Mouse (Mus musculus) ovary, postnatal 14 days (tissue): Measurements from ENCODE around the gene Cdk4.

Experiments used
- DNase-seq: peaks from one replicate; pipeline ENCODE4 v3.0.0; 2022; ENCODE audit warnings: low spot score

Cdk4 gene

DNA sequence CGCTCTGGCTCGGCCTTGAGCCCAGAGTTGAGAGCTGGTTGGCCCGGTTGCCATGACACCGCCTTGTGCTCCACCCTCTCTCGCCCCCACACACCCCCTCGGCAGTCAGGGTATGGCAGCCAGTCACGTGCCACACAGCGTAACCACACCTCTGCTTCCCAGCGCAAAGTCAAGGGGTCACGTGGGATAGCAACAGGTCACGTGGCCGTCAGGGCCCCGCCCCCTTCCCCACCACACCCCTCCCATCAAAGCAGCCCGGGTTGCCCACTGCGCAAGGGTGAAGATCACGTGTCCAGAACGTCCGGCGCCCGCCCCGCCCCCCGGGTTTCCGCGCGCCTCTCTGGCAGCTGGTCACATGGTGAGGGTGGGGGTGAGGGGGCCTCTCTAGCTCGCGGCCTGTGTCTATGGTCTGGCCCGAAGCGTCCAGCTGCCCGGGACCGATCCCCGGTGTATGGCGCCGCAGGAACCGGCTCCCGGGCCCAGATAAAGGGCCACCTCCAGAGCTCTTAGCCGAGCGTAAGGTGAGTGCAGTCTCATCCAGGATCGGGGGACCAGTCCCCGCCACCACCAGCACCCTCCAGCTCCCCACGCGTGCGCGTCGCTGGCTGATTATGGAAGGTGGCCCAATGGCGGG, at the start of gene Cdk4:
Gene Cdk4, plus strand, starts transcription at position 296 of the 634 bp plus-strand sequence.
- peak; percentile 95 for DNase-seq

DNA sequence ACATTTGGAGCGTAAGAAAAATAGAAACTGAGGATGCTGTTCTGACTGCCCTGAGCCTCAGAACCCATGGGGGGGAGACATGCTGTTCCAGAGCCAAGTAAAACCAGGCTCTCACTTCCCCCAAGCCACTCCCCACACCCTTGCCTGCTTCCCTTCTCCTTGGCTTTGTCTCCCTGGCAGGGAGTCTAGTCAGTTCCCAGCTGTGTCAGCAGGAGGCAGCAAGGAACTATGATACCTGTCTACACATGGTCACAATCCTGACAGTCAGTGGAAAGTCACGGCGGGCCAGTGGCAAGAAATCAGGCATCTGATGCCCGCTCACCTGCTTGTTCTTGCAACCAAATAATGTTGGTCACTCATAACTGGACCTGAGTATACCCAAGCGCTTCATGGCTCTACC, 46.8 kb upstream of the Cdk4 start:
- no peak for DNase-seq

- no peak for DNase-seq
Measured at GRCm38 (mm10) chr10:127017071-127017470, 46.3 kb upstream of the Cdk4 start.

- DNase-seq = no peak
Measured at GRCm38 (mm10) chr10:127018422-127018821, 44.9 kb upstream of the Cdk4 start.

DNA sequence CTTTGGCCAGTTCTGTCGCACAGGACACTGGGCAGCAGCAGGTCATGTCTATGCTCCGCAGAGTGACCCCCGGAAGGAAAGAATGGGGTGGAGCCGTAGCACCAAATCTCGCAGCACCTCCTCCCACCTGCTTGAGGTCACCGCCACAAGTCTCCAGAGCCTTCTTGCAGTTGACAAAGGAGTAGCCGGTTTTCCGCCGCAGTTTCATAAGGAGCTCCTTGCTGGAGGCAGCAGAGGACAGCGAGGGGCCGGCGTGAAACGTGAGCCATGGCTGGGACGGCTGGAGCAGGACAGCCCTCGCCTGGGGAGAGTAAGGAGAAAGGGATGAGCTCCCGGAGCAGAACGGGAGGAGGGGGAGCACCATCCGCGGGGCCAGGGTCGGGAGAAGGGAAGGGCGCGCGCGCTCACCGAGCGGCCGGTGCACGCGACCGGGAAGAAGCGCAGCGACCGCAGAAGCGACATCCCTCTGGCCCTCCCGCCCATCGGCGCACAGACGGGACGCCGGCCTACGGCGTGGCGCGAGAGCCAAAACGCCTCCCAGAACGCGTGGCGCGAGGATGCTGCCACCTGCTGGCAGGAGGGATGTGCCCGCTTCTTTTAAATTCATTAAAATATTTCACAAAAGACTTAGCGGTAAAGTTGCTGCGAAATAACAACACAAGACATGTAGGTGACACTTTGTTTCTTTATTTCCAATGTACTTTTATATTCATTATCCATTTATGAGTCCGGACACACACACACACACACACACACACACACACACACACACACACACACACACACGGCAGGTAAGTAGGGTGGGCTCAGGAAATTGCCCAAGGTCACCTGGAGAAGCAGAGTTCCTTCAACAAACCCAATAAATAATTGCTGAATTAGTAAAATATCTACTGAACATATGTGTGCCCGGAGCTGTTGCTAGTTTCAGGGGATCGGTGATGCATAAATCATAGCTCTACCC, 32.7 kb upstream of the Cdk4 start, which contains the start of gene Tsfm:
Gene Tsfm, minus strand, starts transcription at position 505 of the 961 bp plus-strand sequence.
- peak; percentile 90 for DNase-seq

GRCm38 (mm10) chr10:127033301-127033741, 30.0 kb upstream of the Cdk4 start:
- no peak for DNase-seq

DNA sequence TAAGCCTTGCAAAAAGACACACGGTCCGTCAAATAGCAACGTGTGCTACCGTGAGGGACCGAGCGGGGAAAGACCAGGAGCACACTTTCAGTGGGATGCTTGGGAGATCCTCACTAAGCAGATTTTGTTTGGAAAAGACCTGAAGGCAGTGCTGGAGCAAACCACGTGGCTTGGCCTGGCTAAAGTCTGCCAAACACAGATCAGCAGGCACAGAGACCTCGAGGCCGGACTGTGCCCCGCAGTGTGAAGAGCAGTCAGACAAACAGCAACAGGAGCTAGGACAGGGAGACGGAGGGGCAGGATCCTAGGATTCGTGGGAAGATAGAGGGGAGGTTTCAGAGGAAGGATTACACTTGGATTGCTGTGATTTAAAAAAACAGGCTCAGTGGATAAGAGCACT, 27.1 kb upstream of the Cdk4 start:
- no peak for DNase-seq

DNA sequence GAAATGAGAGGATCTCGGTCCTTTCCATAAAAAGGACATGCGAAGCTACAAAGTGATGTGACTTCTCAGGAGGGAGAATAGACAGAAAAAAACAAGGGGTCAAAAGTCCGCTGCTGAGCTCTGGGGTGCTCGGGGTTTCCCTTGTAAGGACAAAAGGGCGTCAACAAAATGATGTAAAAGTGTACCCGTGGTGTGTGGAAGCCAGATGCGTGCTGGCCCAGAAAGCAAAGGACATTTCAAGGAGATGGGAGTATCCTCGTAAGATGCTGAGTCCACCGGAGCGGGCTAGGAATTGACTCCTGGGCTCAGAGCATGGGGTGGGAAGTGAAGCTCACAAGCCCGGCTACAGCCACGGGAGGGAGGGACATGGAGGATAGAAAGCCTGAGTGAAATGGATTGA, 25.7 kb upstream of the Cdk4 start:
- no peak for DNase-seq

- DNase-seq = no peak
Measured at GRCm38 (mm10) chr10:127040569-127041214, 22.6 kb upstream of the Cdk4 start.

DNA sequence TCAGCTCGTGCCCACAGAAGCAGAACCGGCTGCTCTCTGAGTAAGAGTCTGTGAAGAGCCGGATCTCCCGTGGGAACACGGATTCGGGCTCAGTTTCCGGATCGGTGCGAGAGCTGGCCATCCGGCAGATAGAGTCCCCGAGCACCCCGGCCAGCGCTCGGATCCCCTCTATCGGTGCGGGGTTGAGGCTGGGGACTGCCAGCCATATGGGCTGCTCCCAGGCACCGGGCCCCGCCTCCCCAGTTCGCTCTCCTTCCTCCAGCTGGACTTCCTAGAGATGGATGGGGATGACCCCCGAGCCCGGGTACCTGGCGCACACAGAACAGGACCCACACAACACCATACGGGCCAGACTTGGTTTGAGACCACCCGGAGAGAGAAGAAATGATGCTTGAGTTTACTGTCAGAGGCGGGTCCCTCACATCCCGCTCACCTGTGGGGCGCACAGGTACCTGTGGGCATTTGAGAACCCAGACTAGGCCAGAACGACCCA, 22.0 kb upstream of the Cdk4 start, which contains the start of the genes Mettl1 and Eef1akmt3:
Gene Mettl1, plus strand, starts transcription at position 141 of the 493 bp plus-strand sequence.
Gene Eef1akmt3, minus strand, starts transcription at position 240 of the 493 bp plus-strand sequence.
- DNase-seq = peak; percentile 24

GRCm38 (mm10) chr10:127041774-127042338, 21.5 kb upstream of the Cdk4 start:
- DNase-seq = peak; percentile 89

- DNase-seq = no peak
Measured at GRCm38 (mm10) chr10:127042468-127043115, 20.7 kb upstream of the Cdk4 start.

DNA sequence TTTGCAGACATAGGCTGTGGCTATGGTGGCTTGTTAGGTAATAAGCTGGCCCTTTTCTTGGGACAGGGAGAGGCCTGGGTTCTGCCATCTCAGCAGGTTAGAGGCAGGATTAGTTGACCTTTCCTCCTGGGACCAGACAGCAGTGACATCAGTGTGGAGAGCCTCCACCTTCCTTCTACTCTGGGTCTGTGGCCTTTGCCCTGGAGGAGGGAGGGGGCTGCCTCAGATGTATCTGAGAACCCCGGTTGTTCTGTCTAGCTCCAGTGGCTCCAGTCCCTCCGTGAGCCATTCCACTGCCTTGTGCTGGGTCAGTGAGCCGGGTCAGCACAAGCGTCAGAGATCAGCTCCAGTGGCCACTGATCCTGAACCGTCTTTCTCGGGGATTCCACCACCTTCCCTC, 20.1 kb upstream of the Cdk4 start:
- no peak for DNase-seq

GRCm38 (mm10) chr10:127047954-127048353, 15.4 kb upstream of the Cdk4 start, which contains the start of gene Cyp27b1:
Gene Cyp27b1 (plus strand): TSS chr10:127048250.
- DNase-seq = no peak

- DNase-seq = no peak
Measured at GRCm38 (mm10) chr10:127048608-127049394, 14.5 kb upstream of the Cdk4 start.

- no peak for DNase-seq
Measured at GRCm38 (mm10) chr10:127049395-127050118, 13.8 kb upstream of the Cdk4 start.

DNA sequence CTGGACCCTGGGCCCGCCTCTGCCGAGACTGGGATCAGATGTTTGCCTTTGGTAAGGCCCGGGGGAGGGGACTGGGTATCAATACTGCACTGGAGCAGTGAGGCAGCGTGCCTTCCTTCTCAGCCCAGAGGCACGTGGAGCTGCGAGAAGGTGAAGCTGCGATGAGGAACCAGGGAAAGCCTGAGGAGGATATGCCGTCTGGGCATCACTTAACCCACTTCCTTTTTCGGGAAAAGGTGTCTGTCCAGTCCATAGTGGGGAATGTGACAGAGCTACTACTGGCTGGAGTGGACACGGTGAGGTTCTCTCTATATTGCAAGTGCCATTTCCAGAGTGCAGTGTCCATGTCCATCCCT, 13.2 kb upstream of the Cdk4 start:
- no peak for DNase-seq

DNA sequence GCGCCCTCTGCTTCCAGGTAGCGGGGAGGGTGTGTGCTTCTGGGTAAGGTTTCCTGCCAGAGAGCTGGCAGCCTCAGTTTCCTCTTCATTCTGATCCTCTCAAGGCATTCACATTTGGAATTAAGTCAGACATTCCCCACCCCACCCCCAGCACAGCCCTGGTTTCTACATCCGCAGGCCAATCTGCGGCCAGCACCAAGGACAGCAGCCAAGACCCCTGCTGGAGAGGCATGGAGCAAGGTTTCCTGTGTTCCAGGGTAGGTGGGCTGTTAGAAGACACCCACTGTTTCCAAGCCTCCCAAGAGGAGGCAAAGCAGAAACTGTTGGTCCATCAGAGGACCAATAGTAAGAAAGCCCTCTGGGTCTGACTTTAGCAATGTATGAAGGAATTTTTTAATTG, 8.7 kb upstream of the Cdk4 start:
- DNase-seq = no peak

DNA sequence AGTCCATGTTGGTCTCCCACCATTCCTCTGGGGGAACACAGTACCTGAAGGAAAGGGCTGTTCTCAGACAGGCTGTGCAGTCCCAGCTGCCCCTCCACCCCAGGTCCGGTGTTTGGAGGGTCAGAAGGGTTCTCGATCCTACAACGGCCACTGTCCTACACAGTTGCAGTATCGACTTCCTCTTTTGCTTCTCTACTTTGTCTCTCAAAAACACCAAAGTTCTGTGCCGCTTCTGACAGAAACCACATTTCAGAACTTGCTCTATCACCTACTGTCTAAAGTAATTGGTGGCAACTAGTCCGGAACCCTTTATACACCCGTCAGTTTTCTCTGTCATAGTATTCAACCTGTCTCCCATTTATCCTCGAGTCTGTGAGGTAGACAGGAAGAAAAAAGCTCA, 7.9 kb upstream of the Cdk4 start:
- DNase-seq = no peak

DNA sequence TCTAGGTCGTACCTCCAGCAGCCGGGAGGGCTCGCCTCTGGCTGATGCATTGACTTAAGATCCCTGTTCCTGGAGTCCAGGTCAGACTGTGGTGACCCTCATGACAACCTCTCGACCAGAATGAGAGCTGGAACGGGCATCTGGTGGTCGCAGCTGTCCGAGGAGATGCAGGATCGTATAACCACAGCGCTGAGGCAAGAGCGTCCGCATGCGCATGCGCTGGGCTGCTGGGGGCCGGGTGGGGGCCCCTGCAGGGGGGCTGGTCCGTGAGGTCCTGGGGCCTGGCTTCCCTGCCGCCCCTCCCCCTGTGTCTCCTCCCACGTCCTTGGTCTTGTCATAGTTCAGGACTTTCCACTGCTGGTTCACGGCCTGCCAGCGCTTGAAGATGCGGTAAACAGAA, 6.8 kb upstream of the Cdk4 start:
- DNase-seq = no peak
